Comparison of ENCODE assay signal across 23 mouse cellular contexts in the genomic region with DNA sequence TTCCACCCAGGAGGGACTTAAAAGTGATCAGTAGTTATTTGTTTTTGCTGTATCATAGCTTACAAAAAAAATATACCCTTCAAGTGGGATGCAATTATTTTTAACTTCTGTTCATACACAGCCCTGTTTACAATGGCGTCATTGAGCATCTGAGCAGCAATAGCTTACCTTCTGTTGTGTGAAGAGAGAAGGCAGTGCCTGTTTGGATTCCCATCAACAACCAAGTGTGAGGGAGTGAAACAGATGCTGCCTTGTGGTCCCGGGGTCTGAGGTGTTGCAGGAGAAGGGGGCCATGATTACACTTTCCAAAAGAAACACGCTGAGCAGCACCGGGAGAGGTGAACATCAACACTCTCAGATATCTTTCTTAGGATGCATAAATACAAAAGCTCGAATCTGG.
DNase-seq lines count a peak whose midpoint lies in the region; ATAC-seq and TF ChIP-seq lines count a peak whose summit lies in the region.
"Had no signal": no experiment of that assay in that cellular context is flagged by ENCODE, and none has a peak within 500 bp of the region (broad histone marks: within the 10 kb centered on the region; RNA-seq: fewer than 3 reads in every experiment).

No protein-coding gene starts in this region.

- no peak for TF ChIP-seq POLR2A in brain, embryonic 14.5 days (IDR thresholded peaks at IDR 0.05; ENCODE audit: borderline replicate concordance, extremely low read depth, insufficient read depth, insufficient read length, poor library complexity, severe bottlenecking)

- no peaks in the 10 kb centered on the region for H3K36me3 ChIP-seq in forebrain, embryonic 15.5 days
- no peaks in the 10 kb centered on the region for H3K36me3 ChIP-seq in forebrain, embryonic 10.5 days (replicated peaks)
- H3K36me3 ChIP-seq in hindbrain, embryonic 12.5 days, result no peaks in the 10 kb centered on the region
- H3K36me3 ChIP-seq: embryonic facial prominence, embryonic 12.5 days; heart, embryonic 15.5 days; intestine, embryonic 15.5 days had no signal

- H3K27ac ChIP-seq in forebrain, embryonic 15.5 days (replicated peaks), result no peak overlapping the region
- no peak overlapping the region for H3K27ac ChIP-seq in forebrain, embryonic 10.5 days
- no peak overlapping the region for H3K27ac ChIP-seq in hindbrain, embryonic 12.5 days
- H3K27ac ChIP-seq: embryonic facial prominence, embryonic 12.5 days; heart, adult 2 months; heart, embryonic 15.5 days; hindbrain, embryonic 14.5 days; intestine, embryonic 15.5 days had no signal

- H3K27me3 ChIP-seq in forebrain, embryonic 15.5 days, result no peaks in the 10 kb centered on the region
- no peaks in the 10 kb centered on the region for H3K27me3 ChIP-seq in forebrain, embryonic 10.5 days (ENCODE audit: poor library complexity, severe bottlenecking)
- no peaks in the 10 kb centered on the region for H3K27me3 ChIP-seq in hindbrain, embryonic 12.5 days
- H3K27me3 ChIP-seq: CH12.LX; embryonic facial prominence, embryonic 12.5 days; heart, embryonic 15.5 days; intestine, embryonic 15.5 days; Patski had no signal

- H3K4me1 ChIP-seq in forebrain, embryonic 15.5 days, result no peaks in the 10 kb centered on the region
- H3K4me1 ChIP-seq in forebrain, embryonic 10.5 days, result peaks cover 8% of the 10 kb centered on the region
- no peaks in the 10 kb centered on the region for H3K4me1 ChIP-seq in hindbrain, embryonic 12.5 days
- H3K4me1 ChIP-seq: embryonic facial prominence, embryonic 12.5 days; heart, embryonic 15.5 days; intestine, embryonic 15.5 days had no signal

- no peaks in the 10 kb centered on the region for H3K9me3 ChIP-seq in forebrain, embryonic 15.5 days
- H3K9me3 ChIP-seq in forebrain, embryonic 10.5 days, result no peaks in the 10 kb centered on the region
- H3K9me3 ChIP-seq in hindbrain, embryonic 12.5 days (replicated peaks), result no peaks in the 10 kb centered on the region
- H3K9me3 ChIP-seq: embryonic facial prominence, embryonic 12.5 days; heart, embryonic 15.5 days; intestine, embryonic 15.5 days had no signal

- TF ChIP-seq CTCF in brain, embryonic 14.5 days (IDR thresholded peaks at IDR 0.05; ENCODE audit: borderline replicate concordance, extremely low read depth, insufficient read depth, insufficient read length), result no peak

- H3K4me2 ChIP-seq in forebrain, embryonic 15.5 days (replicated peaks), result no peak overlapping the region
- H3K4me2 ChIP-seq in hindbrain, embryonic 12.5 days (replicated peaks), result no peak overlapping the region
- H3K4me2 ChIP-seq: embryonic facial prominence, embryonic 12.5 days; heart, embryonic 11.5 days; heart, embryonic 15.5 days; hindbrain, embryonic 14.5 days; intestine, embryonic 15.5 days had no signal

- H3K9ac ChIP-seq in forebrain, embryonic 15.5 days (replicated peaks), result no peak overlapping the region
- no peak overlapping the region for H3K9ac ChIP-seq in hindbrain, embryonic 12.5 days
- H3K9ac ChIP-seq: embryonic facial prominence, embryonic 12.5 days; heart, embryonic 15.5 days; hindbrain, embryonic 14.5 days; intestine, embryonic 15.5 days had no signal

- WGBS in forebrain, embryonic 15.5 days, result 64% methylated on average over 5 of the region's 5 CpGs
- 85% methylated on average over 5 of the region's 5 CpGs for WGBS in forebrain, embryonic 10.5 days
- WGBS in hindbrain, embryonic 12.5 days, result 66% methylated on average over 5 of the region's 5 CpGs

- ATAC-seq in forebrain, embryonic 15.5 days (replicated peaks), result peak; percentile 76
- no peak for ATAC-seq in hindbrain, embryonic 12.5 days (ENCODE audit: low FRiP score)
- ATAC-seq: activated CD4-positive, CD25-positive, alpha-beta regulatory T cell, adult 4 months; intestine, embryonic 15.5 days; Patski had no signal

- no peak overlapping the region for H3K4me3 ChIP-seq in forebrain, embryonic 15.5 days
- H3K4me3 ChIP-seq in forebrain, embryonic 10.5 days, result no peak overlapping the region
- H3K4me3 ChIP-seq in hindbrain, embryonic 12.5 days, result no peak overlapping the region
- H3K4me3 ChIP-seq: embryonic facial prominence, embryonic 12.5 days; heart, adult 2 months; heart, embryonic 15.5 days; intestine, embryonic 15.5 days had no signal

- no peak for DNase-seq in forebrain, embryonic 10.5 days (ENCODE audit: extremely low spot score, low spot score)
- peak; percentile 76 for DNase-seq in brain, embryonic 14.5 days (ENCODE audit: low read depth)
- peak; percentile 28 to 59 for DNase-seq in layer of hippocampus, adult 18-20 months (ENCODE audit: low spot score in 2 of 2)
- DNase-seq in layer of hippocampus, adult 9-11 months, result peak; percentile 62
- no peak for DNase-seq in lung, postnatal 4 days
- DNase-seq in gastrocnemius, postnatal 4 days (ENCODE audit: low spot score in 2 of 2), result no peak
- DNase-seq: adrenal gland, postnatal 25 days; cerebellum, adult 11-12 months; cerebellum, adult 9-10 months; cerebellum, postnatal 25 days; gastrocnemius, postnatal 10 days; heart, adult 2 months; heart, postnatal 14 days had no signal

Comparison
In these comparisons a context has a peak if more than half of its experiments do, and no peak if none do; other contexts are left out.
1. DNase-seq: peak in brain, embryonic 14.5 days (single experiment), layer of hippocampus, adult 18-20 months (2 of 2) and layer of hippocampus, adult 9-11 months (single experiment); none in forebrain, embryonic 10.5 days (single experiment), lung, postnatal 4 days (0 of 2) and gastrocnemius, postnatal 4 days (0 of 2).